Mouse (Mus musculus): ENCODE measurements at regions not wholly inside any gene's neighbourhood (a gene's known extent, or its start where the extent isn't known, plus 50 kb on each side); places are given as distances from the start of the nearest gene placed in this dataset.
A peak's percentile ranks its signal among the peaks of the same experiment; 100 is the strongest.

GRCm38 (mm10) chr1:126928186-126928585 is 97.6 kb upstream of the Nckap5 start:
- no peaks in the 10 kb centered on the region for H3K4me1 ChIP-seq (ENCODE audit: control insufficient read depth, insufficient read depth, low read length)
- no peaks in the 10 kb centered on the region for H3K9me3 ChIP-seq (replicated peaks; ENCODE audit: control insufficient read depth, low read length)
- no peak overlapping the region for H3K4me2 ChIP-seq (ENCODE audit: low read depth, low read length)
- no peaks in the 10 kb centered on the region for H3K36me3 ChIP-seq (replicated peaks; ENCODE audit: control insufficient read depth, insufficient read depth, low read depth, low read length)
- WGBS: 60% methylated on average over 7 of the region's 7 CpGs
- ATAC-seq (replicated peaks; ENCODE audit: insufficient number of reproducible peaks, low FRiP score, low TSS enrichment, low read depth) (no peak), DNase-seq (ENCODE audit: low spot score) (no peak)
- H3K4me3 ChIP-seq (ENCODE audit: low read depth, low read length): no peak overlapping the region
- no peak overlapping the region for H3K27ac ChIP-seq (replicated peaks; ENCODE audit: low read depth, low read length)
- no peak overlapping the region for H3K9ac ChIP-seq (replicated peaks; ENCODE audit: low read length)
- no peaks in the 10 kb centered on the region for H3K27me3 ChIP-seq (ENCODE audit: control insufficient read depth, insufficient read depth, low read length)

- 69% methylated on average over 12 of the region's 12 CpGs for WGBS
- no peaks in the 10 kb centered on the region for H3K9me3 ChIP-seq (replicated peaks; ENCODE audit: control insufficient read depth, low read length)
- no peak overlapping the region for H3K4me2 ChIP-seq (ENCODE audit: low read depth, low read length)
- H3K4me3 ChIP-seq (ENCODE audit: low read depth, low read length): no peak overlapping the region
- no peaks in the 10 kb centered on the region for H3K27me3 ChIP-seq (ENCODE audit: control insufficient read depth, insufficient read depth, low read length)
- H3K9ac ChIP-seq (replicated peaks; ENCODE audit: low read length): no peak overlapping the region
- H3K36me3 ChIP-seq (replicated peaks; ENCODE audit: control insufficient read depth, insufficient read depth, low read depth, low read length): no peaks in the 10 kb centered on the region
- no peak for DNase-seq (ENCODE audit: low spot score)
- no peak; the same call in 1 of the 2 replicates for ATAC-seq (replicated peaks; ENCODE audit: insufficient number of reproducible peaks, low FRiP score, low TSS enrichment, low read depth)
- H3K4me1 ChIP-seq (ENCODE audit: control insufficient read depth, insufficient read depth, low read length): no peaks in the 10 kb centered on the region
- no peak overlapping the region for H3K27ac ChIP-seq (replicated peaks; ENCODE audit: low read depth, low read length)
Observed at GRCm38 (mm10) chr1:126925150-126926035, 94.8 kb upstream of the Nckap5 start.

- no peak overlapping the region for H3K27ac ChIP-seq (replicated peaks; ENCODE audit: low read depth, low read length)
- no peaks in the 10 kb centered on the region for H3K4me1 ChIP-seq (ENCODE audit: control insufficient read depth, insufficient read depth, low read length)
- H3K9ac ChIP-seq (replicated peaks; ENCODE audit: low read length): no peak overlapping the region
- DNase-seq (ENCODE audit: low spot score) (no peak), ATAC-seq (replicated peaks; ENCODE audit: insufficient number of reproducible peaks, low FRiP score, low TSS enrichment, low read depth) (no peak)
- WGBS: 79% methylated on average over 4 of the region's 4 CpGs
- no peaks in the 10 kb centered on the region for H3K27me3 ChIP-seq (ENCODE audit: control insufficient read depth, insufficient read depth, low read length)
- H3K36me3 ChIP-seq (replicated peaks; ENCODE audit: control insufficient read depth, insufficient read depth, low read depth, low read length): no peaks in the 10 kb centered on the region
- no peak overlapping the region for H3K4me3 ChIP-seq (ENCODE audit: low read depth, low read length)
- no peaks in the 10 kb centered on the region for H3K9me3 ChIP-seq (replicated peaks; ENCODE audit: control insufficient read depth, low read length)
- H3K4me2 ChIP-seq (ENCODE audit: low read depth, low read length): no peak overlapping the region
Observed at GRCm38 (mm10) chr1:126923981-126924380, 93.4 kb upstream of the Nckap5 start.

- no peaks in the 10 kb centered on the region for H3K27me3 ChIP-seq (ENCODE audit: control insufficient read depth, insufficient read depth, low read length)
- no peak overlapping the region for H3K4me2 ChIP-seq (ENCODE audit: low read depth, low read length)
- H3K27ac ChIP-seq (replicated peaks; ENCODE audit: low read depth, low read length): no peak overlapping the region
- H3K9ac ChIP-seq (replicated peaks; ENCODE audit: low read length): no peak overlapping the region
- H3K4me1 ChIP-seq (ENCODE audit: control insufficient read depth, insufficient read depth, low read length): no peaks in the 10 kb centered on the region
- DNase-seq (ENCODE audit: low spot score) (no peak), ATAC-seq (replicated peaks; ENCODE audit: insufficient number of reproducible peaks, low FRiP score, low TSS enrichment, low read depth) (no peak)
- H3K4me3 ChIP-seq (ENCODE audit: low read depth, low read length): no peak overlapping the region
- WGBS: 93% methylated on average over 4 of the region's 4 CpGs
- no peaks in the 10 kb centered on the region for H3K36me3 ChIP-seq (replicated peaks; ENCODE audit: control insufficient read depth, insufficient read depth, low read depth, low read length)
- no peaks in the 10 kb centered on the region for H3K9me3 ChIP-seq (replicated peaks; ENCODE audit: control insufficient read depth, low read length)
Observed at GRCm38 (mm10) chr1:126922231-126922630, 91.6 kb upstream of the Nckap5 start.

- ATAC-seq (replicated peaks; ENCODE audit: insufficient number of reproducible peaks, low FRiP score, low TSS enrichment, low read depth): no peak
- Histone ChIP-seq H3K27me3 (ENCODE audit: control insufficient read depth, insufficient read depth, low read length) (no peaks in the 10 kb centered on the region), H3K4me3 (ENCODE audit: low read depth, low read length) (no peak overlapping the region), H3K4me2 (ENCODE audit: low read depth, low read length) (no peak overlapping the region), H3K36me3 (replicated peaks; ENCODE audit: control insufficient read depth, insufficient read depth, low read depth, low read length) (no peaks in the 10 kb centered on the region), H3K9ac (replicated peaks; ENCODE audit: low read length) (no peak overlapping the region), H3K27ac (replicated peaks; ENCODE audit: low read depth, low read length) (no peak overlapping the region), H3K4me1 (ENCODE audit: control insufficient read depth, insufficient read depth, low read length) (no peaks in the 10 kb centered on the region), H3K9me3 (replicated peaks; ENCODE audit: control insufficient read depth, low read length) (no peaks in the 10 kb centered on the region)
- no peak for DNase-seq (ENCODE audit: low spot score)
- WGBS: 81% methylated on average over 1 of the region's 1 CpGs
Observed at GRCm38 (mm10) chr1:126918876-126919275, 88.3 kb upstream of the Nckap5 start.

GRCm38 (mm10) chr1:126917872-126918271 is 87.3 kb upstream of the Nckap5 start:
- no peak overlapping the region for H3K9ac ChIP-seq (replicated peaks; ENCODE audit: low read length)
- H3K4me2 ChIP-seq (ENCODE audit: low read depth, low read length): no peak overlapping the region
- H3K36me3 ChIP-seq (replicated peaks; ENCODE audit: control insufficient read depth, insufficient read depth, low read depth, low read length): no peaks in the 10 kb centered on the region
- H3K9me3 ChIP-seq (replicated peaks; ENCODE audit: control insufficient read depth, low read length): no peaks in the 10 kb centered on the region
- DNase-seq (ENCODE audit: low spot score): no peak
- no peak overlapping the region for H3K4me3 ChIP-seq (ENCODE audit: low read depth, low read length)
- H3K4me1 ChIP-seq (ENCODE audit: control insufficient read depth, insufficient read depth, low read length): no peaks in the 10 kb centered on the region
- H3K27ac ChIP-seq (replicated peaks; ENCODE audit: low read depth, low read length): no peak overlapping the region
- ATAC-seq (replicated peaks; ENCODE audit: insufficient number of reproducible peaks, low FRiP score, low TSS enrichment, low read depth): no peak
- no peaks in the 10 kb centered on the region for H3K27me3 ChIP-seq (ENCODE audit: control insufficient read depth, insufficient read depth, low read length)
- 45% methylated on average over 6 of the region's 6 CpGs for WGBS

- ATAC-seq (replicated peaks; ENCODE audit: insufficient number of reproducible peaks, low FRiP score, low TSS enrichment, low read depth) (peak; percentile 68), DNase-seq (ENCODE audit: low spot score) (no peak)
- no peaks in the 10 kb centered on the region for H3K36me3 ChIP-seq (replicated peaks; ENCODE audit: control insufficient read depth, insufficient read depth, low read depth, low read length)
- no peaks in the 10 kb centered on the region for H3K27me3 ChIP-seq (ENCODE audit: control insufficient read depth, insufficient read depth, low read length)
- WGBS: 51% methylated on average over 6 of the region's 6 CpGs
- no peak overlapping the region for H3K4me3 ChIP-seq (ENCODE audit: low read depth, low read length)
- H3K9me3 ChIP-seq (replicated peaks; ENCODE audit: control insufficient read depth, low read length): no peaks in the 10 kb centered on the region
- no peak overlapping the region for H3K27ac ChIP-seq (replicated peaks; ENCODE audit: low read depth, low read length)
- H3K9ac ChIP-seq (replicated peaks; ENCODE audit: low read length): no peak overlapping the region
- H3K4me2 ChIP-seq (ENCODE audit: low read depth, low read length): no peak overlapping the region
- no peaks in the 10 kb centered on the region for H3K4me1 ChIP-seq (ENCODE audit: control insufficient read depth, insufficient read depth, low read length)
Observed at GRCm38 (mm10) chr1:126916369-126916768, 85.8 kb upstream of the Nckap5 start.

GRCm38 (mm10) chr1:126911277-126912060 is 80.9 kb upstream of the Nckap5 start:
- Histone ChIP-seq H3K27ac (replicated peaks; ENCODE audit: low read depth, low read length) (no peak overlapping the region), H3K36me3 (replicated peaks; ENCODE audit: control insufficient read depth, insufficient read depth, low read depth, low read length) (no peaks in the 10 kb centered on the region), H3K4me1 (ENCODE audit: control insufficient read depth, insufficient read depth, low read length) (no peaks in the 10 kb centered on the region), H3K9me3 (replicated peaks; ENCODE audit: control insufficient read depth, low read length) (no peaks in the 10 kb centered on the region), H3K9ac (replicated peaks; ENCODE audit: low read length) (no peak overlapping the region), H3K27me3 (ENCODE audit: control insufficient read depth, insufficient read depth, low read length) (no peaks in the 10 kb centered on the region), H3K4me2 (ENCODE audit: low read depth, low read length) (no peak overlapping the region), H3K4me3 (ENCODE audit: low read depth, low read length) (no peak overlapping the region)
- ATAC-seq (replicated peaks; ENCODE audit: insufficient number of reproducible peaks, low FRiP score, low TSS enrichment, low read depth) (no peak), DNase-seq (ENCODE audit: low spot score) (no peak)
- 61% methylated on average over 12 of the region's 12 CpGs for WGBS

Measured in embryonic facial prominence, embryonic 11.5 days (tissue).